Mouse (Mus musculus): ENCODE measurements around the gene Spg21.

GRCm38 (mm10) chr9:65514431-65514830 is 53.7 kb downstream of the Spg21 start:
- TF ChIP-seq CTCF (IDR thresholded peaks at IDR 0.05; ENCODE audit: extremely low read depth, insufficient read depth, low read length) (no peak), POLR2A (IDR thresholded peaks at IDR 0.05; ENCODE audit: extremely low read depth, insufficient read depth, low read length) (no peak)
